Mouse (Mus musculus) gastrocnemius, postnatal 14 days (tissue): ENCODE data around the gene Cdc42bpb. TPM values are rescaled to one million over a fixed set of nuclear protein-coding genes. Genes with fewer than 3 reads are reported as not detected.

Experiments used
- DNase-seq: peaks from one replicate; pipeline ENCODE4 v3.0.0; 2021; ENCODE audit warnings: mixed read lengths
- intact Hi-C: fragments of 180-260 bp; cut with DNase I; formaldehyde crosslinking; loops from one replicate; pipeline ENCODE4 v1.15.1; 2025; ENCODE audit warnings: low total_unique reads
- long read RNA-seq, 2 experiments: library from polyadenylated mRNA; stranded (forward); transcript quantifications; one replicate each; pipeline ENCODE4 v2.0.0; 2021
- total RNA-seq, 2 experiments: library from RNA; stranded (reverse); gene quantifications; 2 replicates each; pipeline ENCODE4 v1.2.3; 2021

Cdc42bpb gene
- 10 to 100 TPM; 32.2 to 34.1 TPM for total RNA-seq
- long read RNA-seq, experiment 1, full-length matches to known transcripts: 5 of 13 reads
- long read RNA-seq, experiment 1, partial matches to known transcripts: 6 of 13 reads
- long read RNA-seq, experiment 1, other reads (novel, unspliced or antisense): 2 of 13 reads
- long read RNA-seq, experiment 2, full-length matches to known transcripts: 6 of 17 reads
- long read RNA-seq, experiment 2, partial matches to known transcripts: 7 of 17 reads
- long read RNA-seq, experiment 2, other reads (novel, unspliced or antisense): 4 of 17 reads

DNA sequence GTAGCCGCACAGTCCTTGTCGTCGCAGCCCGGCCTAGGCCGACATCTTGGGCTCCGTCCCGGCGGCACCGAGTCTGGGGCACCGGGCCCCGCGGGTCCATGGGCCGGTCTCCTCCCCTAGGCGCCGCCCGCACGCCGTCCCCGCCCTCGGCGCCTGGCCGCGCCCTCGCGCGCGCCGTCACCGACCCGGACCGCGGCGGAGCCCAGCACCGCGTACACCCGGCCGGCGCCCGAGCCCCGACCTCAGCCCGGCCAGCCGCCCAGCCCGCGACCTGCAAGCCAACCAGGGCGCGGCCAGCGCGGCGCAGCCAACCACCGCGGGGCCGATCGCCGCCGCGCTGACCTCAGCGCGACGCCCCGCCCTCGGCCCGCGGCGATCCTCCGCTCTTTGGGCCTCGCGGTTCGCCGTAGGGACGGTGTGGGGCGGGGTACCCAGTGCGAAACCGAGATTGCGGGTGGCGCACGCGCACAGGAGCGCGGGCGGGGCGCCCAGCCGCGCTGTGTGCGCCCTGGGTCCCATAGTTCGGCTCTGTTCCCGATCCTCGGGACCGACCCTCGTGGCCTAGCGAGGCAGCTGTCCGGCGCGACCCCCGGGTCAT is at the start of gene Cdc42bpb:
Gene Cdc42bpb (minus strand): TSS at position 343 of the 598 bp plus-strand sequence.
- intact Hi-C loops: no loop called here
- peak; percentile 95 for DNase-seq

DNA sequence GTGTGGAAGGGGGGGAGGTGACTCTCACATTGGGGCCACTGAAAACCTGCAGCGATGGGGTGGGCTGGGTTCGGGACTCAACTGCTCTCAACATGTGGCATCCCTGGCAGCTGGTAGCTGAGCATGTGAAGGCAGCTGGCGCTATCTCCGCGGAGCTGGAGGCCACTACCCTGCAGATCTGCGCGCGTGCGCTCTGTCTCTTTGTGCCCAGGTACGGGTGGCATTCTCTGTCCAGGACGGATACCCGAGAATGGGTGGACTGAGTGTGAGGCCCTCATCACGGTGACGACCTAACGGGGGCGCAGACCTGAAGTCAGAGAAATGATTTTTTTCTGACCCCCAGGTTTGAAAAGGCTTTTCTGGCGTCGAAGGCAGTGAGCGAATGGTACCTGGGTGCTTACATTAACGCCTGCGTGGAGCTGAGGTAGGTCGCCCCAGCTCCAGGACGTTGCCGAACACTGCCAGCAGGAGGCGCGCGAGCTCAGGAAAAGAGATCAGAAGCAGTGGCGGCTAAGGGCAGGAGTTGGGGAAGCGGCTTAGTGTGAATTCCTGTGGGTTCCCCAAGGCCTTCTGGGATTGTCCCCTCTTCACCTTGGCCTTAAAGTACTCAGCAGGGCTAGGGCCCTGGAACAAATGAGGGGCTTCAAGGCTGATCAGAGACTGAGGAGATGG is 48.4 kb upstream of the Cdc42bpb start:
- intact Hi-C loops: no loop called here
- DNase-seq: peak; percentile 89

- intact Hi-C loops: no loop called here
- DNase-seq: peak; percentile 87
Measured at GRCm38 (mm10) chr12:111425258-111425657, 47.7 kb upstream of the Cdc42bpb start.

DNA sequence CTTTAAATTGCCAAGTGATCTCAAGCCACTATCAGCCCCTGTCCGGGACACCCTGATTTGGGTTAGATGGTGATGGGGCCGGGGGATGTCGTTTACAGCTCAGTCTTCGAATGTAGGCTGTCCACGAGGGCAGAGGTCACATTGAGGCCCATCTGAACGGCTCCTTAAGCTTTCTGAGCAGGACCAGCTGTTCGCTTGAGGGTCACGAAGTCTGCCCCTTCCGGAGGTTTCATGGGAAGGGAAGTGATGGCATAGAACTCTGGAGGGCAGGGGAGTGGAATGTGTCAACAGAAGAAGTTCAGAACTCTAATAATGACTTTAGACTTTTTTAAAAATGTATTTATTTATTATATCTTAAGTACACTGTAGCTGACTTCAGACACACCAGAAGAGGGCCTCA is 47.0 kb upstream of the Cdc42bpb start:
- intact Hi-C loops: no loop called here
- DNase-seq: no peak

GRCm38 (mm10) chr12:111423570-111424129 is 46.1 kb upstream of the Cdc42bpb start:
- intact Hi-C loops: no loop called here
- no peak for DNase-seq

GRCm38 (mm10) chr12:111422852-111423251 is 45.3 kb upstream of the Cdc42bpb start:
- no peak for DNase-seq
- intact Hi-C loops: no loop called here

DNA sequence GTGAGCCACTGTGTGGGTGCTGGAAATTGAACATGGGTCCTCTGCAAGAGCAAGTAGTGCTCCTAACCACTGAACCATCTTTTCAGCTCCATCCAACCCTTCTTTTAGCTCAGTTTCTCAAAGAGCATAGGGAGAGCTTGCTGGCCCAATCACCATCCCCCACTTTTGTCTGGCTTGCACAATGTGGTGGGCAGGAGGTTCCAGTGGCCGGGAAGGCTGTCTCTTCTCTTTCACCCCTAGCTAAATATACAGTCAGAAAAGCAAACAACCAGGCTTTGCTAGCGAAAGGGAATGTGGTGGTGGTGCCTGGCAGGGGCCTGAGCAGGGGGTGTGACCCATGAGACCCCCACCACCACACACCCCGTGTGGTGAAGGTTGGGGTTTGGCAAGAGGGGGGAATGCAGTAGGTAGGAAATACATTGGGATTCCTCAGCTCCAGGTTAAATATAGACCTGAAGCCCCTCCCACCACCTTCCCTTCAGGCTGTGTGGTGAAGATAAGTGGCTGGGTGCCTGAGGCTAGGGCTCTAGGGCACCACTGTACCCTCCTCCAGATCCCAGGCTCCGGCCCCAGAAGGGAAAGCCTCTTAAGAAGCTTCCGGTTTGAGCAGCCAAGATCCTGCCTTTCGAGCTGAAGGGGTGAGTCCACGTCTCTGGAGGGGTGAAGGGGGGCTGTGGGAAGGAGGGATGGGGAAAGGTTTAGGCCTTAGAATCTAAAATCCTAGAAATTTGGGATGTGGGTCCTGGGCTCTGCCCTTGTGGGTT is 43.6 kb upstream of the Cdc42bpb start:
- intact Hi-C loops: no loop called here
- no peak for DNase-seq

- intact Hi-C loops: no loop called here
- no peak for DNase-seq
Measured at GRCm38 (mm10) chr12:111419918-111420317, 42.4 kb upstream of the Cdc42bpb start.

- DNase-seq: no peak
- intact Hi-C loops: no loop called here
Measured at GRCm38 (mm10) chr12:111416921-111417779, 39.6 kb upstream of the Cdc42bpb start, which contains the start of gene Exoc3l4. Gene Exoc3l4, plus strand, starts transcription at chr12:111417017.

- intact Hi-C loops: loop anchor here (5.0 kb wide), 1 partner anchor 141 kb away; the partner anchor contains the start of gene Amn
- peak; percentile 92 for DNase-seq
Measured at GRCm38 (mm10) chr12:111413300-111413699, 35.8 kb upstream of the Cdc42bpb start.

DNA sequence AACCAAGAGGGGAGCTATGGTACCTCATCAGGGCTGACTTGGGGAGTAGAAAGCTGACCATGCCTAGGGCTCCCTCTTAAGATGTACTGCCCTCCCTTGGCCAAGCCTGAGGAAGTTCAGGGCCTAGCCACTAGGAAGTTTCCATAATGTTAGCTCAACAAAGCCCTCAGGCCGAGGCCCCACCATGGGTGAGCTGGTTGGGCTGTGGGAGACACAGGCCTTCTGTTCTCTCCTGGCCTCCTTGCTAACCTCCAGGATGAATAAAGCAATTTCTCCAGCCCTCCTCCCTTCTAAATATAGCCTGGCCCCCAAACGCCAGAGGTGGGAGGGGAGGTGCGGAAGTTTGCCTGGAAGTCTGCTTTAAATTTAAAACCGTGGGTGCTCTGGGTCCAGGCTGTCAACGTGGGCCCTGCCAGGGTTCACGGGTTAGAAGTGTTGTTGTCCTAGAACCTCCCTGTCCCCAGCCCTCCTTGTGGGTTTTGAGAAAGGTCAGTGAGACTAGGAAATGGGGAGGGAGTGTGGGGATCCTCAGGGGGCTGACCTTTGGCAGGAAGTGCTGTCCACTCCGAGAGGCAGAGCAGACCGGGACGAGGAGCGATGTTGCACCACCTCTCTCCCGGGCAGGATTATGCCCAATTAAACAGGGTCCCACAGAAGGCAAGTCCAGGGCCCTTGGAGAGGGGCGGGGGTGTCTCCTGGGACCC is 35.2 kb upstream of the Cdc42bpb start:
- intact Hi-C loops: loop anchor here (5.0 kb wide), 1 partner anchor 140 kb away; the partner anchor contains the start of gene Amn
- DNase-seq: peak; percentile 38

DNA sequence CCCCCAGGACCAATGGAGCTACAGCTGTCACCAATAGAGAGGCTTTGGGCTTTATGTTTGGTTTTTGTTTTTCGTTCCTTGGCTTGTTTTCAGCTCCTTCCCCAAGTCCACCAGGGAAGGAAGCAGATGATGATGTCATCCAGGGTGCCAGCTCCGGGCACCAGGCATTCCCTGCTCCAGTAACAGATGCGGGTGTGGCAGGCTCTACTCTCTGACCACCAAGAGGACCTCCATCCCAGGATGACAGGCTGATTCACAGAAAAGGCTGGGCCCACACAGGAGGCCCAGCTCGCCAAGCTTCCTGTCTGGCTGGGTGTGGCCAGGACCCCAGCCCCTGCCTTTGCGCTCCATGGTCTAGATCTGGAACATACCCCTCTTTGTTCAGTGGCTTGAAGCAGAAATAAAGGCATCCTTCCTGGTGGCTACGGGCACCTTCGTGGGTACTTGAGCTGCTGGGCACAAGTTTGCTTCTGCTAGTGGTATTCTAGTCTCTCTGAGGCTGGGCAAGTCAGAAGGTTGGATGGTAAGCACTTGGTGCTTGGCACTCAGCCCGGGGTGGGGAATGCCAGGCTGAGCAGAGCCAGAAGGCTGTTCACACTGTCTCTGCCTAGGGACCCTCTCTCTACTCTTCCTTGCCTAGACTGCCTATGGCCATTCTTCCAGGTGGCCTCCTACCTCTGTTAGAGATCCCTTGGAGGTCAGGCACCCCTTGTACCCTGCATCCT is 34.3 kb upstream of the Cdc42bpb start:
- no peak for DNase-seq
- intact Hi-C loops: loop anchor here (5.0 kb wide), 1 partner anchor 139 kb away; the partner anchor contains the start of gene Amn

DNA sequence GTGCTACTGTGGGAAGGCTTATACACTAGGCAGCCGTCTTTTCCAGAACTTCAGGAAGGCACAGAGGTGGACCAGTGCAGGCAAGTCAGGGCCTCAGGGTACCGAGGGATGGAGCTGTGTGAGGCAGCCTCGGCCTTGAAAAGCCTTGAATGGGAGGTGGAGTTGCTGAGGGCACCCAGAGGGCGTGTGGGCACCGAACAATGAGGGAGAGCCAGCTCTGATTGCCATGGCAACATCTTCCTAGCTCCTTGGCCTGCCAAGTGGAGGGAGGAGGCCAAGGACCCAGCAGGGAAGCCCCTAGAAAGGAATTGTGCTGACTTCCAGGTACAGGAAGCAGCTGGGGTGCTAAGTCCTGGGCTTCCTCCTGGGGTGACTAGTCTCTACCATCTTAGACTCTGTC is 32.1 kb upstream of the Cdc42bpb start:
- intact Hi-C loops: no loop called here
- DNase-seq: no peak

DNA sequence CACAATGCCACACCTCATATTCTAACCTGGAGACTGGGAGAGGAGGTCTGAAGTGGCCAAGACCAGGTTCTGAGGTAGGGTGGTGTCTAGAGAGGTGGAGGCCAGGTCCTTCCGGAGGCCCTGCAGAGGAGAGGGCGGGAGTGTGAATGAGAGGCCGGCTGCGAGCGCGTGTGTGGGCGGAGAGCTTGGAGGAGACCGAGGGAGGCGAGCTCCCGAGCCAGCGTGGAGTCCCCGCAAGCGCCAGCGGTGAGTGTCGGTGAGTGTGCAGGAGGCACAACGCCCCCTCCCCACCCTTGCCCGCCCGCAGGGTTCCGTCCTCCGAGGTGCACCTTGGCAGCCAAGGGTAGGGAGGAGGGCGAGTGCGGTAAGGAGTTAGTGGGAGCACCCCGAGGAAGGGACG is 29.1 kb upstream of the Cdc42bpb start, which contains the start of gene Lbhd2:
Gene Lbhd2 (plus strand): TSS at position 188 of the 400 bp plus-strand sequence.
- intact Hi-C loops: no loop called here
- no peak for DNase-seq

DNA sequence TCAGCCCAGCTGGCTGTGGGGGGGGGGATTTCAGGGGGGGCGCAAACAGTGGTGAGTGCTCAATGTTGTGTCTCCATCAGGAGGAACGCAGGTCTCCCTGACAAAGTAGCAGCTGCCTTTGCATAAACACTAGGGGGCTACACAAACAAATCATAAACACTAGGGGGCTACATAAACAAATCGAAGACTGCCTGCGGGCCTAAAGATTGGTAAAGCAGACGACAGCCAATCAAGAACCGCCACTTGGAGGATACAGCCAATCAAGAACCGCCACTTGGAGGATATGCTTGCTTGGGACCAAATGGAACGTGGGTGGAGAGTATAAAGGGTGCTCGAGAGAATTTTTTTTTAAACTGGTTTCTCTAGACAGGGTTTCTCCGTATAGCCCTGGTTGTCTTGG is 27.4 kb upstream of the Cdc42bpb start:
- intact Hi-C loops: no loop called here

DNA sequence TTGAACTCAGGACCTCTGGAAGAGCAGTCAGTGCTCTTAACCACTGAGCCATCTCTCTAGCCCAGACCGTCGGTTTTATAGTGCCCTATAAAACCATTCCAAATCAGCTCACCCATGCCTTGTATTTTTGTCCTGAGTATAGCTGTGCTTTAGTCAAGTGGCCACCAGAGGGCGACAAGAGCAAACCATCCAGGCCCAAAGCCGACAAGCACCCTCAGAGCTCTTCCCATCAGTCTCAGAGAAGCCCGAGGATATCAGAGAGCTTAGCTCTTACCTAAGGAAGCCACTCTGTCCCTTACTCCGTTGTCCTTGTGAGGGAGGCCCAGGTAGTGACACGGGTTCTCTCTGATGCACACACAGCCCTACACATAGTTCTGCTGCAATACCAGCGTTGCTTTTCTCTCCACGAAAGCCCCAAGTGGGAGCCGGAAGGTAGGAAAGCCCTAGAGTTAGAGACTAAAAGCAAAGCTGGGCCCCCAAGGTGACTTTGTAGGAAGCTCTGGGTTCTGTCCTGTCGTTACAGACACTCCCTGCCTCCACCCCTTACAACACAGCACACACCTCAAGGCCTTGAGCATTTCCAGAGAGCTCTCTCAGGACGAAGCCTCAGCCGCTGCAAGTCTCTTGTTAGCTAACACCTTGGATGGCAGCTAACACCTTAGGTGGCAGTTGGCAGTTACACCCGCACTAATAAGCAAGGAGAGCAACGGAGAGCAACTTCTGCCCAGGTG is 24.1 kb upstream of the Cdc42bpb start:
- DNase-seq: peak; percentile 70
- intact Hi-C loops: no loop called here

More for the DNA sequence above, 27.4 kb upstream of the Cdc42bpb start:
- no peak for DNase-seq

GRCm38 (mm10) chr12:111396997-111397396 is 19.5 kb upstream of the Cdc42bpb start:
- intact Hi-C loops: no loop called here

More at GRCm38 (mm10) chr12:111396997-111397396, 19.5 kb upstream of the Cdc42bpb start:
- DNase-seq: no peak
